Mouse (Mus musculus) embryo, embryonic 10 days (tissue): ENCODE data around the gene Vmn1r74.
"Not testable (repeated sequence)": the region's sequence is repeated elsewhere in the genome, so short reads cannot be mapped to it uniquely, and the experiment has no call there.

ENCODE experiments used
- DNase-seq: peaks from one replicate; pipeline ENCODE4 v3.0.0-alpha.2; 2015; ENCODE audit warnings: low spot score

The Vmn1r74 gene

GRCm38 (mm10) chr7:11833680-11834079, at the start of gene Vmn1r74:
TSS of gene Vmn1r74 (plus strand) at chr7:11833980.
- no peak for DNase-seq

- DNase-seq = no peak
Measured at GRCm38 (mm10) chr7:11813751-11814150, 20.0 kb upstream of the Vmn1r74 start.

GRCm38 (mm10) chr7:11822166-11822565, 11.6 kb upstream of the Vmn1r74 start:
- DNase-seq = no peak

- DNase-seq = not testable (repeated sequence)
Measured at GRCm38 (mm10) chr7:11823246-11823645, 10.5 kb upstream of the Vmn1r74 start.

- DNase-seq = no peak
Measured at GRCm38 (mm10) chr7:11874330-11874729, 40.5 kb downstream of the Vmn1r74 start, which contains the start of gene Vmn1r75. TSS of gene Vmn1r75 (plus strand) at chr7:11874630.
